Mouse (Mus musculus): ENCODE results near the gene Atn1. TPM values are rescaled to one million over a fixed set of nuclear protein-coding genes. Genes with fewer than 3 reads are reported as not detected.

Gene Atn1
- polyA plus RNA-seq, 1 experiment: 37.4 TPM

DNA sequence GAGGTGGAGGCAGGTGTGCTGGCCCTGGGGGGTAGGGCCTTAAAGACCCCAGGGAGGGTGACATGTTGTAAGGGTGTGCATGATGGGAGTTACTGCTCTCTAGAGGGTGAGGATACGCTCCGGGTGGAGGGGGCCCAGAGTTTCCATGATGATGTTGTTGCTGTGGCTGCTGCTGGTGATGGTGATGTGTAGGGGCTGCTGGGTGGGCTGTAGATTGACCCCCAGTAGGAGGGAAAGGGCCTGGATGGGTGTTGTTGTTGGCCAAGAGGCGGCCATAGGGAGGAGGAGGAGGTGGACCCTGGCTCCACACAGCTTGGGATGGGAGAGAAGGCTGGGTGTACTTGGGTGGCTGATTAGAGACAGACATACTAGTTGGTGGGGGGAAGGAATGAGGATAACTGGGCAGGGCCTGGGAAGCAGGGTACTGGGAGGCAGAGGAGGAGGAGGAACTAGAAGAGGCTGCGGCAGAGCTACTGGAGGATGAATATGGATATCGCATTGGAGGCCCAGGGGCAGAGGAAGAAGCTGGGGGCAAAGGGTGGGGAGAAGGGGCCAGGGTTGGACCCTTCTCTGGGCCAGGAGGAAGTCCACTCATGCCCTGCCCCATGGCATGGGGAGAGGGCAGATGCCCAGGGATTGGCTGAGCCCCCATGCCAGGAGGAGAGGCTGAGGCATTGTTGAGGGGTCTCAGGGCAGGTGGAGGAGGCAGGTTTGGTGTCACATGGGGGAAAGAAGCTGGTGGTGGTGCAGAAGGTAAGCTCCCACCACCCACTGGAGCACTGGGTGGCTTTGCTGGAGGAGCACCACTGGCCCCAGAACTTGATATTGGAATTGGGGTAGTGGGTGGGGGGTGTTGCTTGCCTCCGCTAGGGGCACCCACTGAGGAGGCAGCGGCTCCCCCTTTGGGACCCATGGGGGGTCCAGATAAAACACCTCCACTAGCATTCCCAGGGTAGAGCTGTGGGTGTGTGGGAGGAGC, 9.4 kb downstream of the Atn1 start:
- Histone ChIP-seq H3K4me3 (ENCODE audit: extremely low read depth, insufficient read depth, insufficient read length) (no peak overlapping the region), H3K27me3 (ENCODE audit: control insufficient read depth, insufficient read depth, low read length) (no peaks in the 10 kb centered on the region), H3K4me1 (ENCODE audit: control insufficient read depth, insufficient read depth, insufficient read length) (peaks cover 16% of the 10 kb centered on the region; the same call in 1 of the 2 replicates), H3K27ac (ENCODE audit: insufficient read depth, low read length) (no peak overlapping the region), H3K36me3 (ENCODE audit: control insufficient read depth, insufficient read depth, low read length) (peaks cover 8% of the 10 kb centered on the region)
- DNase-seq (ENCODE audit: low read depth in 1 of 2, low spot score in 2 of 2): no peak
- 94% methylated on average over 7 of the region's 7 CpGs for WGBS
- no peak for TF ChIP-seq CTCF (IDR thresholded peaks at IDR 0.05; ENCODE audit: extremely low read depth, insufficient read depth, insufficient read length, insufficient replicate concordance)
- TF ChIP-seq POLR2A (IDR thresholded peaks at IDR 0.05; ENCODE audit: low read depth, low read length): no peak

- Histone ChIP-seq H3K4me1 (ENCODE audit: control insufficient read depth, insufficient read depth, insufficient read length) (peaks cover 20% of the 10 kb centered on the region; the same call in 1 of the 2 replicates), H3K36me3 (ENCODE audit: control insufficient read depth, insufficient read depth, low read length) (peaks cover 8% of the 10 kb centered on the region), H3K27ac (ENCODE audit: insufficient read depth, low read length) (peak overlapping the region; percentile 80), H3K27me3 (ENCODE audit: control insufficient read depth, insufficient read depth, low read length) (no peaks in the 10 kb centered on the region), H3K4me3 (ENCODE audit: extremely low read depth, insufficient read depth, insufficient read length) (peak overlapping the region; percentile 74; the same call in 1 of the 2 replicates)
- WGBS: 21% methylated on average over 8 of the region's 8 CpGs
- DNase-seq (ENCODE audit: low read depth in 1 of 2, low spot score in 2 of 2): no peak
- TF ChIP-seq CTCF (IDR thresholded peaks at IDR 0.05; ENCODE audit: extremely low read depth, insufficient read depth, insufficient read length, insufficient replicate concordance) (no peak), POLR2A (IDR thresholded peaks at IDR 0.05; ENCODE audit: low read depth, low read length) (no peak)
Observed at GRCm38 (mm10) chr6:124746296-124746605, 10.1 kb downstream of the Atn1 start.

DNA sequence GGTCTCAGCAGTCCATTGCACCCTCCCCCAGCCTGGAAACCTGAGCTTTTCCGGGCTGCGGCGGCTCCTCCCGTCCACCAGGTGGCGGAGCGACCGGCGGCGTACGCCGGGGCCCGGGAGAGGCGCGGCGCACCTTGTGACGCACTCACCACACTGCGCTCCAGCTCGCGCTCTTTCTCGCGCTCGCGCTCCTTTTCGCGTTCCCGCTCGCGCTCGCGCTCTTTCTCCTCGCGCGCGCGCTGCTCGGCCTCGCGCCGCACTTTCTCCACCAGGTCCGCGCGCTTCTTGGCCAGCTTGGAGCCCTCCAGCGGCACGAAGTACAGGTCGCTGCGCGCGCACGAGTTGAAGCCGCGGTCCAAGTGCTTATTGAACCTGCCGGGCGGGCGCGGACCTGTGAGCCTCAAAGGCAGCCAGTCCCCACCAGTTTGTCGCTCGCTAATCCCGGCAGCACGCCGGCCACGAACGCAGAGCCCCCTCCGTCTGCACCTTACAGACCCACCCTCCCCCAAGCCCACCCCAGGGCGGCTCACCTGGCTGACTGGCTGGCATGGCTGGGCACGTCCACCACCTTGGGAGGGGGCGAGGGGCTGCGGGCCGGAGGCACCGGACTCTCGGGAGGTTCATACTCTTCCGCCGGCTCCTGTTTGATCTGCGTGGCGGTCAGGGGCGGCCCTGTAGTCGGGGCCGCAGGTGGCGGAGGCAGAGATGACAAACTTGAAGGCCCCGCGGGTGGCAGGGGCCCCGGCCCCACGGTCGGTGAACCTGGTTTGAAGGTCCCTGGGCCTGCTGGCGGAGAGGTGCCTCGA, 10.6 kb downstream of the Atn1 start:
- TF ChIP-seq CTCF (IDR thresholded peaks at IDR 0.05; ENCODE audit: extremely low read depth, insufficient read depth, insufficient read length, insufficient replicate concordance) (peak; percentile 88), POLR2A (IDR thresholded peaks at IDR 0.05; ENCODE audit: low read depth, low read length) (peak; percentile 50)
- Histone ChIP-seq H3K27me3 (ENCODE audit: control insufficient read depth, insufficient read depth, low read length) (no peaks in the 10 kb centered on the region), H3K27ac (ENCODE audit: insufficient read depth, low read length) (peak overlapping the region; percentile 80), H3K36me3 (ENCODE audit: control insufficient read depth, insufficient read depth, low read length) (peaks cover 8% of the 10 kb centered on the region), H3K4me1 (ENCODE audit: control insufficient read depth, insufficient read depth, insufficient read length) (peaks cover 20% of the 10 kb centered on the region; the same call in 1 of the 2 replicates), H3K4me3 (ENCODE audit: extremely low read depth, insufficient read depth, insufficient read length) (peak overlapping the region; percentile 74)
- WGBS: 2% methylated on average over 85 of the region's 85 CpGs
- DNase-seq (ENCODE audit: low read depth in 1 of 2, low spot score in 2 of 2): peak; percentile 90 to 92

- DNase-seq (ENCODE audit: low read depth in 1 of 2, low spot score in 2 of 2): no peak
- peak overlapping the region; percentile 67 for H3K27ac ChIP-seq (ENCODE audit: insufficient read depth, low read length)
- H3K27me3 ChIP-seq (ENCODE audit: control insufficient read depth, insufficient read depth, low read length): no peaks in the 10 kb centered on the region
- H3K4me1 ChIP-seq (ENCODE audit: control insufficient read depth, insufficient read depth, insufficient read length): peaks cover 24% of the 10 kb centered on the region
- H3K36me3 ChIP-seq (ENCODE audit: control insufficient read depth, insufficient read depth, low read length): peaks cover 8% of the 10 kb centered on the region
- WGBS: 76% methylated on average over 26 of the region's 26 CpGs
- no peak for TF ChIP-seq POLR2A (IDR thresholded peaks at IDR 0.05; ENCODE audit: low read depth, low read length)
- no peak for TF ChIP-seq CTCF (IDR thresholded peaks at IDR 0.05; ENCODE audit: extremely low read depth, insufficient read depth, insufficient read length, insufficient replicate concordance)
- H3K4me3 ChIP-seq (ENCODE audit: extremely low read depth, insufficient read depth, insufficient read length): peak overlapping the region; percentile 18; the same call in 1 of the 2 replicates
Observed at GRCm38 (mm10) chr6:124744755-124745321, 11.5 kb downstream of the Atn1 start.

- peaks cover 6% of the 10 kb centered on the region; the same call in 1 of the 2 replicates for H3K36me3 ChIP-seq (ENCODE audit: control insufficient read depth, insufficient read depth, low read length)
- 93% methylated on average over 8 of the region's 8 CpGs for WGBS
Observed at GRCm38 (mm10) chr6:124743647-124744046, 12.7 kb downstream of the Atn1 start.

GRCm38 (mm10) chr6:124742839-124743514, 13.3 kb downstream of the Atn1 start:
- Histone ChIP-seq H3K27ac (ENCODE audit: insufficient read depth, low read length) (no peak overlapping the region), H3K4me1 (ENCODE audit: control insufficient read depth, insufficient read depth, insufficient read length) (peaks cover 41% of the 10 kb centered on the region), H3K4me3 (ENCODE audit: extremely low read depth, insufficient read depth, insufficient read length) (no peak overlapping the region), H3K36me3 (ENCODE audit: control insufficient read depth, insufficient read depth, low read length) (peaks cover 6% of the 10 kb centered on the region; the same call in 1 of the 2 replicates), H3K27me3 (ENCODE audit: control insufficient read depth, insufficient read depth, low read length) (no peaks in the 10 kb centered on the region)
- no peak for DNase-seq (ENCODE audit: low read depth in 1 of 2, low spot score in 2 of 2)
- WGBS: 86% methylated on average over 15 of the region's 15 CpGs
- TF ChIP-seq POLR2A (IDR thresholded peaks at IDR 0.05; ENCODE audit: low read depth, low read length): no peak
- no peak for TF ChIP-seq CTCF (IDR thresholded peaks at IDR 0.05; ENCODE audit: extremely low read depth, insufficient read depth, insufficient read length, insufficient replicate concordance)

More at GRCm38 (mm10) chr6:124743647-124744046, 12.7 kb downstream of the Atn1 start:
- DNase-seq (ENCODE audit: low read depth in 1 of 2, low spot score in 2 of 2): no peak
- H3K4me3 ChIP-seq (ENCODE audit: extremely low read depth, insufficient read depth, insufficient read length): no peak overlapping the region
- peaks cover 35% of the 10 kb centered on the region for H3K4me1 ChIP-seq (ENCODE audit: control insufficient read depth, insufficient read depth, insufficient read length)
- H3K27me3 ChIP-seq (ENCODE audit: control insufficient read depth, insufficient read depth, low read length): no peaks in the 10 kb centered on the region
- H3K27ac ChIP-seq (ENCODE audit: insufficient read depth, low read length): no peak overlapping the region
- TF ChIP-seq POLR2A (IDR thresholded peaks at IDR 0.05; ENCODE audit: low read depth, low read length) (no peak), CTCF (IDR thresholded peaks at IDR 0.05; ENCODE audit: extremely low read depth, insufficient read depth, insufficient read length, insufficient replicate concordance) (no peak)

Data from spleen, adult 2 months (tissue).